Mouse (Mus musculus) bone marrow macrophage, adult 2 months (primary cell): Measurements from ENCODE around the gene Tmem35b.

Source experiments
- CTCF ChIP-seq: IDR thresholded peaks from 2 replicates; pipeline ENCODE4 v1.5.1; 2012; ENCODE audit warnings: low read depth, mild to moderate bottlenecking, low read length, moderate library complexity
- POLR2A ChIP-seq: IDR thresholded peaks from 2 replicates; pipeline ENCODE4 v1.6.1; 2012; ENCODE audit warnings: mild to moderate bottlenecking, low read depth, low read length, borderline replicate concordance

- no peak for TF ChIP-seq CTCF
- TF ChIP-seq POLR2A = no peak
Observed at GRCm38 (mm10) chr4:127150031-127150430, 26.5 kb downstream of the Tmem35b start.
